Mouse (Mus musculus): Measurements from ENCODE around the gene Snd1. TPM values are rescaled to one million over a fixed set of nuclear protein-coding genes. Genes with fewer than 3 reads are reported as not detected.

Gene Snd1
- total and polyA plus RNA-seq, 3 experiments, result 83.7 to 377 (median 210) TPM

DNA sequence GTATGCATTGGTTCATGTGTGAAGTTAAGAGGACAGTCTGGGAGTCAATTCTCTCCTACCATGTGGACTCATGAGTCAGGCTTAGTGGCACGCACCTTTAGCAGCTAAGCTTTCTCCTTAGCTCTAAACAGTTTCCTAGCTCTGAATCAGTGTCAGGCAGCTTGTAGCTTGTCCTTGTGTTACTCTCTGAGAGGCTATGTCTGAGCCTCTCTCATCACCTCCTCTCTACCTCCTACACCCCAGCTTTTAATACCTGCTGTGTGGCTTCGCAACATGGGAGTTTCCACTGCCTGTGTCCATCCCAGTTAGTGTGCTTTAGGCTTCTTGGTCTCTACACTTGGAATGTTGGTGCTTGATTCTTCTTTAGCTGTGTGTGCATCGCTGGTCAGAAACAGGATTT lies 39.3 kb downstream of the Snd1 start:
- H3K4me2 ChIP-seq (ENCODE audit: insufficient read depth, low read depth, poor library complexity, severe bottlenecking), result no peak overlapping the region
- H3K27me3 ChIP-seq (replicated peaks), result no peaks in the 10 kb centered on the region
- no peak for DNase-seq (ENCODE audit: extremely low read depth)
- H3K4me3 ChIP-seq (replicated peaks in 1 of 3; ENCODE audit: low read depth in 2 of 3, low read length in 2 of 3, poor library complexity in 1 of 3), result no peak overlapping the region
- TF ChIP-seq MEF2A (IDR thresholded peaks at IDR 0.05; ENCODE audit: borderline replicate concordance, low read depth, low read length) (no peak), RAD21 (IDR thresholded peaks at IDR 0.05; ENCODE audit: low read depth, low read length) (no peak), PAX5 (IDR thresholded peaks at IDR 0.05; ENCODE audit: low read length) (no peak), POLR2A (IDR thresholded peaks at IDR 0.05; ENCODE audit: low read depth, low read length) (no peak), ETS1 (conservative IDR thresholded peaks at IDR 0.05; ENCODE audit: low read depth, low read length) (no peak), GABPA (IDR thresholded peaks at IDR 0.05; ENCODE audit: insufficient replicate concordance, low read depth, low read length) (no peak), TCF12 (IDR thresholded peaks at IDR 0.05; ENCODE audit: low read depth, low read length) (no peak), ELF1 (IDR thresholded peaks at IDR 0.05; ENCODE audit: low read depth, low read length) (no peak), NRF1 (IDR thresholded peaks at IDR 0.05; ENCODE audit: low read depth, low read length) (no peak), JUND (conservative IDR thresholded peaks at IDR 0.05; ENCODE audit: low read depth, low read length) (no peak), BHLHE40 (IDR thresholded peaks at IDR 0.05; ENCODE audit: low read depth, low read length) (no peak), MAZ (IDR thresholded peaks at IDR 0.05; ENCODE audit: low read depth, low read length) (no peak), ZMIZ1 (IDR thresholded peaks at IDR 0.05; ENCODE audit: low read depth, low read length) (no peak), CTCF (conservative IDR thresholded peaks at IDR 0.05 in 1 of 2, IDR thresholded peaks at IDR 0.05 in 1 of 2; ENCODE audit: low read depth in 2 of 2, low read length in 2 of 2) (no peak), USF1 (IDR thresholded peaks at IDR 0.05; ENCODE audit: low read depth, low read length) (no peak), CHD1 (IDR thresholded peaks at IDR 0.05; ENCODE audit: low read depth, low read length) (no peak), UBTF (IDR thresholded peaks at IDR 0.05; ENCODE audit: low read depth, low read length) (no peak), ZC3H11A (IDR thresholded peaks at IDR 0.05; ENCODE audit: low read depth, low read length) (no peak)
- no peak overlapping the region for H3K9ac ChIP-seq (ENCODE audit: insufficient read depth, low read depth)
- no peak overlapping the region for H3K27ac ChIP-seq (ENCODE audit: insufficient read depth, low read depth)
- peaks cover 60% of the 10 kb centered on the region for H3K79me2 ChIP-seq (replicated peaks; ENCODE audit: control insufficient read depth, extremely low read depth, insufficient read depth, poor library complexity, severe bottlenecking)
- H3K9me3 ChIP-seq (replicated peaks; ENCODE audit: low read length), result no peaks in the 10 kb centered on the region
- H3K4me1 ChIP-seq (ENCODE audit: control insufficient read depth in 1 of 2, insufficient read depth in 2 of 2), result peaks cover 3 to 6% of the 10 kb centered on the region in 2 experiments; a peak in 1 of 4 replicates
- peaks cover 45 to 95% of the 10 kb centered on the region in 2 experiments for H3K36me3 ChIP-seq (replicated peaks in 1 of 2; ENCODE audit: control insufficient read depth in 1 of 2, insufficient read depth in 1 of 2, low read length in 1 of 2)
- in situ Hi-C loops (cut with MboI; ENCODE audit: low pct_ligation_motif_present, low pct_unique_long_range_greater_than_20kb, low sequenced_read_pairs), result no loop called here
- dilution Hi-C loops (cut with MboI; ENCODE audit: extremely low pct_ligation_motif_present, extremely low pct_unique_long_range_greater_than_20kb, low sequenced_read_pairs), result no loop called here

DNA sequence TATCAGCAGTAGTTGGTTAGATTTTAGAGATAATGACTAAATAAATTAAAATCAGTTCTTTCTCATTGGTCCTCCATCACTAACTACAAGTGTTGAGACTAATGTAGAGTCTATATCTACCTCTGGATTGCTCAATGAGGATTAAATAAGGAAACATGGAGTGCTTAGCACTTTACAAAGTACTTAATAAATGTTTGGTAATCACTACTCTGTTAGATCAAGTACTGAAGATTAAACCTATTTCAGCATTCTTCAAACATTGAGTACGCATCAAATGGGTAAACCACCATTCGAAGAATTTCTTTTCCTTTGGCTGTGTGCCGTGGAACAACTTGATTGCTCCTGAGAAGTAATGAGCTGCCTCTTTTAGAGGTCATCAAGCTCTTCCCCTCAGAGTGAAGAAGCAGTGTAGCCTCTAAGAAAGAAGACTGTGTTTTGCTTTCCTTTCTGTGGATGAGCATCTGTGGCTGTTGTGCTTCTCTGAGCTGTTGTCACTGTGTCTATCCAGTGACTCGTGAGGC lies 40.0 kb downstream of the Snd1 start:
- H3K4me1 ChIP-seq (ENCODE audit: control insufficient read depth in 1 of 2, insufficient read depth in 2 of 2), result peaks cover 3 to 6% of the 10 kb centered on the region in 2 experiments; a peak in 1 of 4 replicates
- peaks cover 49 to 95% of the 10 kb centered on the region in 2 experiments for H3K36me3 ChIP-seq (replicated peaks in 1 of 2; ENCODE audit: control insufficient read depth in 1 of 2, insufficient read depth in 1 of 2, low read length in 1 of 2)
- H3K9ac ChIP-seq (ENCODE audit: insufficient read depth, low read depth), result no peak overlapping the region
- H3K9me3 ChIP-seq (replicated peaks; ENCODE audit: low read length), result no peaks in the 10 kb centered on the region
- H3K4me2 ChIP-seq (ENCODE audit: insufficient read depth, low read depth, poor library complexity, severe bottlenecking), result no peak overlapping the region
- no peaks in the 10 kb centered on the region for H3K27me3 ChIP-seq (replicated peaks)
- H3K79me2 ChIP-seq (replicated peaks; ENCODE audit: control insufficient read depth, extremely low read depth, insufficient read depth, poor library complexity, severe bottlenecking), result peaks cover 56% of the 10 kb centered on the region
- no peak overlapping the region for H3K4me3 ChIP-seq (replicated peaks in 1 of 3; ENCODE audit: low read depth in 2 of 3, low read length in 2 of 3, poor library complexity in 1 of 3)
- TF ChIP-seq POLR2AphosphoS2 (IDR thresholded peaks at IDR 0.05; ENCODE audit: low read depth, low read length) (no peak), CTCF (conservative IDR thresholded peaks at IDR 0.05 in 1 of 2, IDR thresholded peaks at IDR 0.05 in 1 of 2; ENCODE audit: low read depth in 2 of 2, low read length in 2 of 2) (no peak), POLR2A (IDR thresholded peaks at IDR 0.05; ENCODE audit: low read depth, low read length) (no peak), TCF12 (IDR thresholded peaks at IDR 0.05; ENCODE audit: low read depth, low read length) (no peak), MXI1 (IDR thresholded peaks at IDR 0.05; ENCODE audit: low read depth, low read length) (no peak), MAZ (IDR thresholded peaks at IDR 0.05; ENCODE audit: low read depth, low read length) (no peak), SMC3 (IDR thresholded peaks at IDR 0.05; ENCODE audit: low read depth, low read length) (no peak), MYC (IDR thresholded peaks at IDR 0.05; ENCODE audit: low read depth, low read length) (no peak), ELF1 (IDR thresholded peaks at IDR 0.05; ENCODE audit: low read depth, low read length) (no peak), ZNF384 (IDR thresholded peaks at IDR 0.05; ENCODE audit: low read depth, low read length) (no peak), E2F4 (IDR thresholded peaks at IDR 0.05; ENCODE audit: insufficient replicate concordance, low read depth, low read length) (no peak), MEF2A (IDR thresholded peaks at IDR 0.05; ENCODE audit: borderline replicate concordance, low read depth, low read length) (no peak), ETS1 (conservative IDR thresholded peaks at IDR 0.05; ENCODE audit: low read depth, low read length) (no peak), ZKSCAN1 (IDR thresholded peaks at IDR 0.05; ENCODE audit: borderline replicate concordance, low read depth, low read length) (no peak), NELFE (IDR thresholded peaks at IDR 0.05; ENCODE audit: low read depth, low read length) (no peak), PAX5 (IDR thresholded peaks at IDR 0.05; ENCODE audit: low read length) (no peak)
- no peak for DNase-seq (ENCODE audit: extremely low read depth)
- in situ Hi-C loops (cut with MboI; ENCODE audit: low pct_ligation_motif_present, low pct_unique_long_range_greater_than_20kb, low sequenced_read_pairs), result no loop called here
- dilution Hi-C loops (cut with MboI; ENCODE audit: extremely low pct_ligation_motif_present, extremely low pct_unique_long_range_greater_than_20kb, low sequenced_read_pairs), result no loop called here
- H3K27ac ChIP-seq (ENCODE audit: insufficient read depth, low read depth), result no peak overlapping the region
